Mouse (Mus musculus): ENCODE measurements around the gene Rnase11.

Gene Rnase11

GRCm38 (mm10) chr14:51050063-51050462 lies at the start of gene Rnase11:
TSS of gene Rnase11 (minus strand) at chr14:51050163.
- no peak for DNase-seq

- DNase-seq, result no peak
Observed at GRCm38 (mm10) chr14:51098921-51099320, 49.0 kb upstream of the Rnase11 start.

GRCm38 (mm10) chr14:51098300-51098699 lies 48.3 kb upstream of the Rnase11 start:
- DNase-seq, result peak; percentile 64

GRCm38 (mm10) chr14:51095736-51096524 lies 46.0 kb upstream of the Rnase11 start:
- no peak for DNase-seq

- DNase-seq, result no peak
Observed at GRCm38 (mm10) chr14:51094921-51095320, 45.0 kb upstream of the Rnase11 start.

GRCm38 (mm10) chr14:51094096-51094875 lies 44.3 kb upstream of the Rnase11 start:
- DNase-seq, result no peak

- DNase-seq, result no peak
Observed at GRCm38 (mm10) chr14:51093496-51093895, 43.5 kb upstream of the Rnase11 start.

GRCm38 (mm10) chr14:51092073-51092620 lies 42.2 kb upstream of the Rnase11 start:
- DNase-seq, result no peak

- peak; percentile 59 for DNase-seq
Observed at GRCm38 (mm10) chr14:51090921-51091900, 41.2 kb upstream of the Rnase11 start, which contains the start of the genes Rnase4 and Ang. TSS of gene Rnase4 (plus strand) at chr14:51091077. TSS of gene Ang (plus strand) at chr14:51091150.

- DNase-seq, result peak; percentile 80
Observed at GRCm38 (mm10) chr14:51090077-51090781, 40.3 kb upstream of the Rnase11 start.

- no peak for DNase-seq
Observed at GRCm38 (mm10) chr14:51089674-51090076, 39.7 kb upstream of the Rnase11 start.

GRCm38 (mm10) chr14:51088970-51089673 lies 39.2 kb upstream of the Rnase11 start:
- DNase-seq, result peak; percentile 96

GRCm38 (mm10) chr14:51088166-51088969 lies 38.4 kb upstream of the Rnase11 start:
- peak; percentile 84 for DNase-seq

GRCm38 (mm10) chr14:51087762-51088161 lies 37.8 kb upstream of the Rnase11 start:
- no peak for DNase-seq

GRCm38 (mm10) chr14:51085911-51086310 lies 35.9 kb upstream of the Rnase11 start:
- no peak for DNase-seq

GRCm38 (mm10) chr14:51085086-51085485 lies 35.1 kb upstream of the Rnase11 start:
- no peak for DNase-seq

GRCm38 (mm10) chr14:51083805-51084204 lies 33.8 kb upstream of the Rnase11 start:
- no peak for DNase-seq

- peak; percentile 33 for DNase-seq
Observed at GRCm38 (mm10) chr14:51082599-51083581, 32.9 kb upstream of the Rnase11 start.

GRCm38 (mm10) chr14:51081035-51081434 lies 31.1 kb upstream of the Rnase11 start:
- DNase-seq, result no peak

Measured in cerebellum, adult 11-12 months (tissue).